Mouse (Mus musculus) lung, adult 2 months (tissue): ENCODE data around the gene Vbp1.
"Not testable (repeated sequence)": the region's sequence is repeated elsewhere in the genome, so short reads cannot be mapped to it uniquely, and the experiment has no call there.

Source experiments
- CTCF ChIP-seq: fragments of 200-500 bp; IDR thresholded peaks from 2 replicates; pipeline ENCODE4 v1.5.1; 2011; ENCODE audit warnings: mild to moderate bottlenecking, low read length, control low read depth; ENCODE audit not compliant: insufficient read depth
- POLR2A ChIP-seq: fragments of 200-500 bp; IDR thresholded peaks from 2 replicates; pipeline ENCODE4 v1.6.1; 2011; ENCODE audit warnings: low read depth, mild to moderate bottlenecking, control low read depth, low read length, borderline replicate concordance; ENCODE audit errors: extremely low read depth

DNA sequence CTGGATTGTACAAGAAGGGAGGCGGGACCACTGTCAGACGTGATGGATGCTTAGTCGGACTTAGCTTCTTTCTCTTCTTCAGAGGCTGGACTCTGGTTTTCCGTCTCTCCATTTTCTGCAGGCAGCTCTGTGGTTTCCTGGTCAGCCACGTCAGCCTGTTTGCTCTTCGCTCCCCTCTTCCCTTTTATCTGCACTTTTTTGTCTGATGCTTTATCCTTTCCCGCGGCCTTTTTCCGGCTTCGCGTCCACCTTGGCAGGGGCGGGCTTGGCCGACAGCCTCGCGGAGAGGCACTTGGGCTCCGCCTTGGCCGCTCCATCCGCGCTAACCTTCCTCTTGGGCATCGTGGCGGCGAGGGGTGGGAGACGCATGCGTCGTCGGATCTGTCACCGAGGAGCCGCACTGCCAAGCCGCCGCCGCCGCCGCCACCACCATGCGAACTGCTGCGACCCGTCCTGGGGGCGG is 38.9 kb upstream of the Vbp1 start:
- TF ChIP-seq CTCF, POLR2A: not testable (repeated sequence)
